Mouse (Mus musculus): ENCODE data around the gene Otud3. TPM values are rescaled to one million over a fixed set of nuclear protein-coding genes. Genes with fewer than 3 reads are reported as not detected.

Gene Otud3
- polyA plus RNA-seq, 1 experiment from 2014 or later, result 2.3 TPM

Other genes starting within 250 kb of the Otud3 start
- 0.10 TPM in 1 of 2 replicates, not detected in the other for gene Pla2g2c, start 189.2 kb downstream of the Otud3 start, polyA plus RNA-seq (2016; fragmentation: Nextera tagmentation; extraction: Ambion mirVana)
- gene Ubxn10, start 176.8 kb downstream of the Otud3 start, polyA plus RNA-seq (2016; fragmentation: Nextera tagmentation; extraction: Ambion mirVana), result 0.16 and 0.23 TPM in 2 replicates
- not detected in 2 replicates for gene Pla2g2f, start 156.3 kb downstream of the Otud3 start, polyA plus RNA-seq (2016; fragmentation: Nextera tagmentation; extraction: Ambion mirVana)
- gene Pla2g2d, start 138.2 kb downstream of the Otud3 start, polyA plus RNA-seq (2016; fragmentation: Nextera tagmentation; extraction: Ambion mirVana), result 0.05 and 0.06 TPM in 2 replicates
- not detected in 2 replicates for gene Pla2g5, start 50.5 kb downstream of the Otud3 start, polyA plus RNA-seq (2016; fragmentation: Nextera tagmentation; extraction: Ambion mirVana)
- gene Gm13030, start 40.0 kb downstream of the Otud3 start, polyA plus RNA-seq (2016; fragmentation: Nextera tagmentation; extraction: Ambion mirVana), result not detected in 2 replicates
- not detected in 2 replicates for gene Pla2g2e, start 36.0 kb downstream of the Otud3 start, polyA plus RNA-seq (2016; fragmentation: Nextera tagmentation; extraction: Ambion mirVana)
- not detected in 2 replicates for gene Rnf186, start 53.2 kb upstream of the Otud3 start, polyA plus RNA-seq (2016; fragmentation: Nextera tagmentation; extraction: Ambion mirVana)
- gene Tmco4, start 58.9 kb upstream of the Otud3 start, polyA plus RNA-seq (2016; fragmentation: Nextera tagmentation; extraction: Ambion mirVana), result 2.1 and 2.5 TPM in 2 replicates
- gene Htr6, start 161.6 kb upstream of the Otud3 start, polyA plus RNA-seq (2016; fragmentation: Nextera tagmentation; extraction: Ambion mirVana), result 0.10 TPM in 1 of 2 replicates, not detected in the other
- gene Nbl1, start 179.0 kb upstream of the Otud3 start, polyA plus RNA-seq (2016; fragmentation: Nextera tagmentation; extraction: Ambion mirVana), result 2.1 and 2.5 TPM in 2 replicates
- gene Minos1, start 217.2 kb upstream of the Otud3 start, polyA plus RNA-seq (2016; fragmentation: Nextera tagmentation; extraction: Ambion mirVana), result 401 and 406 TPM in 2 replicates